Mouse (Mus musculus) kidney, adult 2 months (tissue): ENCODE data around the gene Abhd16a.

Experiments used
- CTCF ChIP-seq: fragments of 200-500 bp; conservative IDR thresholded peaks from 2 replicates; pipeline ENCODE4 v1.5.1; 2011; ENCODE audit warnings: low read depth, mild to moderate bottlenecking, control low read depth, low read length, moderate library complexity, mixed read lengths; ENCODE audit not compliant: insufficient read depth, insufficient read length
- POLR2A ChIP-seq: fragments of 200-500 bp; IDR thresholded peaks from one replicate; pipeline ENCODE4 v1.6.1; 2011; ENCODE audit warnings: low read depth, low read length, control low read depth

- TF ChIP-seq CTCF: no peak
- TF ChIP-seq POLR2A: no peak
These were observed 5.0 kb upstream of the Abhd16a start for GRCm38 (mm10) chr17:35083929-35084497.
